Mouse (Mus musculus) T-helper 2 cell (primary cell): ENCODE measurements around the gene Cdk8.

ENCODE experiments used
- in situ Hi-C: fragments of 300-600 bp; cut with MboI, MseI; formaldehyde crosslinking; loops from one replicate; pipeline ENCODE4 v1.15.1; 2025; ENCODE audit warnings: high pct_unique_total_duplicates

Gene Cdk8

GRCm38 (mm10) chr5:146316316-146316715 lies 85.3 kb downstream of the Cdk8 start:
- in situ Hi-C loops: no loop called here

- in situ Hi-C loops: no loop called here
Observed at GRCm38 (mm10) chr5:146318051-146318450, 87.0 kb downstream of the Cdk8 start.

GRCm38 (mm10) chr5:146318461-146318860 lies 87.4 kb downstream of the Cdk8 start:
- in situ Hi-C loops: no loop called here

GRCm38 (mm10) chr5:146328941-146329340 lies 97.9 kb downstream of the Cdk8 start:
- in situ Hi-C loops: loop anchor here (10.0 kb wide), 1 partner anchor 156 kb away; the partner anchor contains the start of gene Gm6408

GRCm38 (mm10) chr5:146329541-146329940 lies 98.5 kb downstream of the Cdk8 start:
- in situ Hi-C loops: loop anchor here (10.0 kb wide), 1 partner anchor 155 kb away; the partner anchor contains the start of gene Gm6408

- in situ Hi-C loops: no loop called here
Observed at GRCm38 (mm10) chr5:146330031-146330764, 99.2 kb downstream of the Cdk8 start.

- in situ Hi-C loops: no loop called here
Observed at GRCm38 (mm10) chr5:146330765-146331115, 99.7 kb downstream of the Cdk8 start.

- in situ Hi-C loops: no loop called here
Observed at GRCm38 (mm10) chr5:146331131-146331530, 100.1 kb downstream of the Cdk8 start.

GRCm38 (mm10) chr5:146332541-146332940 lies 101.5 kb downstream of the Cdk8 start:
- in situ Hi-C loops: no loop called here

GRCm38 (mm10) chr5:146334410-146334809 lies 103.4 kb downstream of the Cdk8 start:
- in situ Hi-C loops: no loop called here

- in situ Hi-C loops: no loop called here
Observed at GRCm38 (mm10) chr5:146338064-146338463, 107.0 kb downstream of the Cdk8 start.

GRCm38 (mm10) chr5:146340037-146340436 lies 109.0 kb downstream of the Cdk8 start:
- in situ Hi-C loops: no loop called here

- in situ Hi-C loops: no loop called here
Observed at GRCm38 (mm10) chr5:146344911-146345686, 114.1 kb downstream of the Cdk8 start.

GRCm38 (mm10) chr5:146347081-146347480 lies 116.1 kb downstream of the Cdk8 start:
- in situ Hi-C loops: no loop called here

GRCm38 (mm10) chr5:146349183-146349582 lies 118.2 kb downstream of the Cdk8 start:
- in situ Hi-C loops: no loop called here

- in situ Hi-C loops: no loop called here
Observed at GRCm38 (mm10) chr5:146350784-146351183, 119.8 kb downstream of the Cdk8 start.

GRCm38 (mm10) chr5:146352006-146352405 lies 121.0 kb downstream of the Cdk8 start:
- in situ Hi-C loops: no loop called here
